Mouse (Mus musculus) megakaryocyte progenitor cell, adult 5-6 weeks (primary cell): ENCODE data around the gene Abl2. TPM values are rescaled to one million over a fixed set of nuclear protein-coding genes. Genes with fewer than 3 reads are reported as not detected.

Experiments
- ATAC-seq: replicated peaks from 2 replicates; pipeline ENCODE4 v1.8.0; 2016; ENCODE audit warnings: mild to moderate bottlenecking, moderate TSS enrichment, inconsistent platforms; ENCODE audit not compliant: poor library complexity
- total RNA-seq, 2 experiments: library from RNA; stranded (forward) in 1 of 2; stranded (reverse) in 1 of 2; fragments of 157-497, 149-512 nt in 1 of 2; fragments of 200-1000 nt in 1 of 2; gene quantifications; 2 replicates each; pipeline versions ENCODE4 v1.2.3 to v1.2.4; 2015 to 2017

Gene Abl2
- total RNA-seq, 2 experiments from 2014 or later, result 10.4 to 14.0 TPM

GRCm38 (mm10) chr1:156667141-156667926, 108.7 kb downstream of the Abl2 start:
- ATAC-seq, result peak; percentile 86

DNA sequence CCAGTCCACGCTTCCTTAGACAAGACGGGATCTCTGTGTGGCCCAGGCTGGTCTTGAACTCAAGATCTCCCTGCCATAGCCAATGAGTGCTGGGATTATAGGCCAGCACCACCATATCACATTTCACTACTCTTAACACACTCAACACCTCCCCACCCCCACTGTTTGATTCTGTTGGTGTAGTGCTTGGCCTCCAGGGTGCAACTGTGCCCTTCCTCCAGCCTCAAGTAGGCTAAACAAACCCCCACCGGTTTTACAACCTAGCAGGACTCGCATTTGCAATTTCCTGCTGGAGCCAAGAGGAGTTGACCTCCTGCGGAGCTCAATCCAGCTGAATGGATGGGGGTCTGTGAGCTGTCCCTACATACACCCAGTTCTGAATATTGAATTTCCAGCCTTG, 110.0 kb downstream of the Abl2 start:
- ATAC-seq, result no peak

- ATAC-seq, result no peak
Observed at GRCm38 (mm10) chr1:156669208-156669983, 110.8 kb downstream of the Abl2 start.

DNA sequence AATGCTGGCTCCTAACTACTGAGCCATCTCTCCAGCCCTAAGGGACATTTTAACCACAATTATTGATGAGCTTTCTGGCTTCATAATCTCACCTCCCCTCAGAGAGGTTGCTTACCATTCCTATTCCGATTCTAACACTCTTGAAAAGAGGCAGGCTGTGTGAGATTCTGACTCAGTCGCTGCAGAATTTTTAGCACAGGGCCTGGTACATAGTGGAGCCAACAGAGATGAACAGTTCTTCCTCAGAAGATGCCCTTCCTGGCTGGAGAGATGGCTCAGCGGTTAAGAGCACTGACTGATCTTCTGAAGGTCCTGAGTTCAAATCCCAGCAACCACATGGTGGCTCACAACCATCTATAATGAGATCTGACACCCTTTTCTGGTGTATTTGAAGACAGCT, 113.3 kb downstream of the Abl2 start:
- no peak for ATAC-seq

DNA sequence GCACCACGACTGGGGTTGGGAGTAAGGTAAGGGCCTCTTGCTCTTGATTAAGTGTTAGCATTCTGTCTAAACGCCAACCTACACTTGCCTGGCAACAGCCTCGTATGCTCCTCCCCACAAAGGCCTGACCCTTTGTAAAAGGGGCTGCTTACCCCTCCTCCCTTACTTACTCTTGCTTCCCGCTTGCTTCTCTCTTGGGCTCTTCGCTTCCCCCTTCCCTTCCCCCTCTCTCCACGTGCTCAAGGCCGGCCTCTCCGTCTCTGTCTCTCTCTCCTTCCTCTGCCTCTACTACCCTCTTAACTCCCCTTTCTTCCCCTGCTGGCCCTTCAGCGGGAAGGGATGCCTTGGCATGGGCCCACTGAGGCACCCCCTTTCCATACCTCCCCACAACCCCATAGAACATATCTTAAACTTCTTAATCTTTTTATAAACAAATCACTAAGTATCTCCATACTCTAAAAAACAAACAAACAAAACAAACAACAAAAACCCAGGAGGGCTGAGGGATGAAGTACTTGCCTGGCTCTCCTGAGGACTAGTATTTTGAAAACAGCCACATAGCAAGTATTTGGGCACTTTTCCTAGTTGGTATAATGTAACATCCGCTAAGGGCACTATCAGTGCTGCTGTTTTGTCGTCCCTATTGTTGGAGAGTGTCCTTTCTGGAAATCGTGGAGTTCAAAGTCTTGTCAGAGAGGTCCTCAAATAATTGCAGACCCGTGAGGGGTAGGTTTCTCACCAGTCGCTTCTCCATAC, 114.3 kb downstream of the Abl2 start:
- ATAC-seq, result peak; percentile 39

GRCm38 (mm10) chr1:156673476-156674194, 115.0 kb downstream of the Abl2 start:
- peak; percentile 22 for ATAC-seq

DNA sequence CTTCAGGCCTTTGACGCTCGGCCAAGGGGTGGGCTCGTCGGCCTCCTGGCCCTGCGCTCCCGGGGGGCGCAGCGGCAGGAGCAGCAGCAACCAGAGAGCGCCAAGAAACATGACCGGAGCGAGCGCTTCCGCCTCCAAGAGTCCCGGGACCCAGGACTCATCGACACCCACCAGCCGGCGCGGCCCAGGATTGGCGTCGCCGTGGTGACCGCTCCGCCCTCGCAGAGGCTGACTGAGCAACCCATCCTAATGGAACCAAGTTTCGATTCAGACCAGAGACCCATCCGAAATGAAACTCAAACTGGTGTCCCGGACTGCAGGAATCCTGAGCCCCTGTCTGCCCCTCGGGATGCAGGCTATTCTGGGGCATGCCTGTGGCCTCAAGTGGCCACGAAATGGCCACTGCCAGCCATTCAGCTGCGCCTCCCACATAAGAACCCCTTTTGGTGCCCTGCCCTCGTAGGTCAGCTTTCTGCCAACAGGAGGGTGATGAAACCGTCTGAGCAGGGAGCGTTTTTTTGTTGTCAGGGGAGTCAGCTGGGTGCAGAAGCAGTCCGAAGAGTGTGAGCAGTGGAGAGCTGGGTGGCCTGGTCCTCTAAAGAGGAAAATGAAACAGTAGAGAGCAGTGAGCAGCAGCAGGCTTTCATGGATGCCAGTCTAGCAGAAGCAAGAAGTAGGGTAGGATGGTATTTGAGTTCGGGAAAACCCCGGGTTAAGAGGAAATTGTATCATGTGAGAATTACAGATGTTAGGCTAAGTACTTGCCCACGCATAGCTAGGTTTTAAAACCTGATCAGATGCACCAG, 115.8 kb downstream of the Abl2 start, which contains the start of gene Tor3a:
TSS of gene Tor3a (minus strand) at position 162 of the 806 bp plus-strand sequence.
- peak; percentile 71 for ATAC-seq

GRCm38 (mm10) chr1:156676171-156676570, 117.6 kb downstream of the Abl2 start:
- ATAC-seq, result peak; percentile 68

- ATAC-seq, result no peak
Observed at GRCm38 (mm10) chr1:156676596-156676995, 118.0 kb downstream of the Abl2 start.

GRCm38 (mm10) chr1:156677230-156677629, 118.6 kb downstream of the Abl2 start:
- ATAC-seq, result no peak

DNA sequence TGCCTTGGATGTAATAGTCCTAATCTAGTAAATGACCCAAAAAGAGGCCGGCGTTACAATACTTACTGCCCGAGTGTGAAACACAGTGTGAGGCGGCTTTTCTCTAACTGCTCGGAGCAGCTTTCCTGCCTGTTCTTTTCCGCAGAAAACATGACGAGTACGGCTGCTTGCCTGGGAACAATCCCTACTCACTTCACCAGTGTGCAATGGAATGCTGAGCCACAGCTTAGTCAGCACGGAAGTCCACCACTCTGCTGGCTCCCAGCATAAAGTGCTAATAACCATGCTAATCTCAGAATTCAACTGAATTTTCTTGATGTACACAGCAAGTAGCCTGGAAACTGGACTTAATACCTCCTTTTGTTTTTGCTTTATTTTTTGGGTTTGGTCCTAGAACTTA, 121.0 kb downstream of the Abl2 start:
- ATAC-seq, result no peak

DNA sequence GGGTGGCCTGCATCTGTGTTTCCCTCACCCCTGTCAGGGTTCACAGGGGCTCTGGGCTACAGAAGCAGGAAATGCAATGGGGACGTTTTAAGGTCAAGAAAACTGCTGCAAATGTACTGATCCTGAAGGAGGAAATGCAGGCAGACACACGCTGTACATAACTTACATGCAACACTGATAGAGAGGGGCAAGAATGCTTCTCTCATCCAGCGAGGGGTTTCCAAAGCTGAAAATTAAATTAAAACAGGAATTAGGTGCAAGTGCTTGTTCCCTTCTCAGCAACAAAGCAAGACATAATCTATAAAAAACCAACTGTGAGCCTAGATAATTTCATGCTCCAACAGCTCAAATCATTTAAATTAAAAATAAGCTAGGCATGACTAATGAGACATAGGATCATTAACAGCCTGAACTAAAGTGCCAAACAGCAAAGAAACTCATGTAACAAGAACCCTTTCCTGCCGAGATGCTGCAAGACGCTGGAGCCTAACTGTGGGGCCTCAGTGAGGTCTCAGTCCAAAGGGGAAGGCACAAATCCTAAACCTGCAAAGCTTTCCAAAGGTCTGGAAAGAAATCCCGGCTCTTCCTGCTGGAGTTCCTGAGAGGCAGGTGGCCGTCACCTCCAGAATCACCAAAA, 127.6 kb downstream of the Abl2 start:
- no peak for ATAC-seq

Other genes with a start within 250 kb of the Abl2 start
- gene Nphs2, start 248.1 kb upstream of the Abl2 start, total RNA-seq (2015), result not detected in 2 replicates
- gene Nphs2, start 248.1 kb upstream of the Abl2 start, total RNA-seq (2017), result not detected in 2 replicates
- gene Gm2000, start 192.7 kb upstream of the Abl2 start, total RNA-seq (2015), result 1,614 and 1,672 TPM in 2 replicates
- gene Gm2000, start 192.7 kb upstream of the Abl2 start, total RNA-seq (2017), result 3,561 and 3,585 TPM in 2 replicates
- gene Axdnd1, start 137.6 kb upstream of the Abl2 start, total RNA-seq (2015), result 0.52 TPM in 1 of 2 replicates, not detected in the other
- 0.68 TPM in 1 of 2 replicates, not detected in the other for gene Axdnd1, start 137.6 kb upstream of the Abl2 start, total RNA-seq (2017)
- gene Soat1, start 84.5 kb upstream of the Abl2 start, total RNA-seq (2015), result 99.4 and 117 TPM in 2 replicates
- 139 and 140 TPM in 2 replicates for gene Soat1, start 84.5 kb upstream of the Abl2 start, total RNA-seq (2017)
- 5.3 and 6.3 TPM in 2 replicates for gene Gm10031, start 34.8 kb upstream of the Abl2 start, total RNA-seq (2015)
- 11.9 and 17.3 TPM in 2 replicates for gene Gm10031, start 34.8 kb upstream of the Abl2 start, total RNA-seq (2017)
- 15.4 and 17.0 TPM in 2 replicates for gene Tor3a, start 115.6 kb downstream of the Abl2 start, total RNA-seq (2015)
- gene Tor3a, start 115.6 kb downstream of the Abl2 start, total RNA-seq (2017), result 22.6 and 24.6 TPM in 2 replicates
- 15.0 and 18.5 TPM in 2 replicates for gene Fam20b, start 160.3 kb downstream of the Abl2 start, total RNA-seq (2015)
- 46.0 and 49.1 TPM in 2 replicates for gene Fam20b, start 160.3 kb downstream of the Abl2 start, total RNA-seq (2017)